Mouse (Mus musculus): ENCODE results near the gene Tnni3. TPM values are rescaled to one million over a fixed set of nuclear protein-coding genes. Genes with fewer than 3 reads are reported as not detected.

The Tnni3 gene
- polyA plus RNA-seq, 1 experiment from 2014 or later: 2.7 TPM

GRCm38 (mm10) chr7:4479674-4480073, 44.4 kb downstream of the Tnni3 start:
- Histone ChIP-seq H3K9me3 (no peaks in the 10 kb centered on the region), H3K27me3 (replicated peaks; ENCODE audit: low read depth, poor library complexity, severe bottlenecking) (peaks cover 25% of the 10 kb centered on the region), H3K4me3 (peak overlapping the region; percentile 71), H3K4me1 (peaks cover 24% of the 10 kb centered on the region), H3K27ac (replicated peaks) (no peak overlapping the region), H3K36me3 (replicated peaks) (peaks cover 41% of the 10 kb centered on the region)
- WGBS: 28% methylated on average over 6 of the region's 6 CpGs
- peak; percentile 54 for DNase-seq (ENCODE audit: low spot score)

- H3K27ac ChIP-seq (replicated peaks): peak overlapping the region; percentile 95
- WGBS: 4% methylated on average over 16 of the region's 16 CpGs
Observed at GRCm38 (mm10) chr7:4478796-4479291, 45.2 kb downstream of the Tnni3 start.

GRCm38 (mm10) chr7:4478021-4478795, 45.8 kb downstream of the Tnni3 start:
- Histone ChIP-seq H3K27ac (replicated peaks) (peak overlapping the region; percentile 95), H3K4me3 (peak overlapping the region; percentile 71), H3K27me3 (replicated peaks; ENCODE audit: low read depth, poor library complexity, severe bottlenecking) (peaks cover 40% of the 10 kb centered on the region), H3K9me3 (0 out of 2 replicates have a peak, but pooled peaks cover 2% of the 10 kb centered on the region), H3K36me3 (replicated peaks) (peaks cover 26% of the 10 kb centered on the region), H3K4me1 (peaks cover 26% of the 10 kb centered on the region)
- peak; percentile 91 for DNase-seq (ENCODE audit: low spot score)
- under 1% methylated on average over 39 of the region's 39 CpGs for whole genome bisulfite sequencing

More at GRCm38 (mm10) chr7:4478796-4479291, 45.2 kb downstream of the Tnni3 start:
- peak overlapping the region; percentile 71 for H3K4me3 ChIP-seq
- peaks cover 32% of the 10 kb centered on the region for H3K36me3 ChIP-seq (replicated peaks)
- peaks cover 26% of the 10 kb centered on the region for H3K4me1 ChIP-seq
- no peaks in the 10 kb centered on the region for H3K9me3 ChIP-seq
- DNase-seq (ENCODE audit: low spot score): no peak
- peaks cover 34% of the 10 kb centered on the region for H3K27me3 ChIP-seq (replicated peaks; ENCODE audit: low read depth, poor library complexity, severe bottlenecking)

- Histone ChIP-seq H3K27ac (replicated peaks) (no peak overlapping the region), H3K27me3 (replicated peaks; ENCODE audit: low read depth, poor library complexity, severe bottlenecking) (peaks cover 83% of the 10 kb centered on the region), H3K4me1 (peaks cover 33% of the 10 kb centered on the region), H3K36me3 (replicated peaks) (no peaks in the 10 kb centered on the region), H3K9me3 (0 out of 2 replicates have a peak, but pooled peaks cover 2% of the 10 kb centered on the region), H3K4me3 (peak overlapping the region; percentile 16; the same call in 1 of the 2 replicates)
- WGBS: 11% methylated on average over 19 of the region's 19 CpGs
- no peak for DNase-seq (ENCODE audit: low spot score)
Observed at GRCm38 (mm10) chr7:4473940-4474339, 50.1 kb downstream of the Tnni3 start.

- DNase-seq (ENCODE audit: low spot score): peak; percentile 87
- Histone ChIP-seq H3K4me3 (peak overlapping the region; percentile 52), H3K27me3 (replicated peaks; ENCODE audit: low read depth, poor library complexity, severe bottlenecking) (peaks cover 77% of the 10 kb centered on the region), H3K9me3 (0 out of 2 replicates have a peak, but pooled peaks cover 2% of the 10 kb centered on the region), H3K4me1 (peaks cover 17% of the 10 kb centered on the region), H3K27ac (replicated peaks) (no peak overlapping the region), H3K36me3 (replicated peaks) (no peaks in the 10 kb centered on the region)
- WGBS: 2% methylated on average over 24 of the region's 24 CpGs
Observed at GRCm38 (mm10) chr7:4471179-4471555, 52.9 kb downstream of the Tnni3 start.

GRCm38 (mm10) chr7:4470275-4471178, 53.5 kb downstream of the Tnni3 start:
- Histone ChIP-seq H3K4me3 (peak overlapping the region; percentile 52), H3K9me3 (0 out of 2 replicates have a peak, but pooled peaks cover 2% of the 10 kb centered on the region), H3K4me1 (peaks cover 17% of the 10 kb centered on the region), H3K27me3 (replicated peaks; ENCODE audit: low read depth, poor library complexity, severe bottlenecking) (peaks cover 70% of the 10 kb centered on the region), H3K27ac (replicated peaks) (no peak overlapping the region), H3K36me3 (replicated peaks) (no peaks in the 10 kb centered on the region)
- WGBS: 3% methylated on average over 35 of the region's 35 CpGs
- DNase-seq (ENCODE audit: low spot score): peak; percentile 78

Other genes starting within 250 kb of the Tnni3 start
- gene Ncr1, start 186.5 kb downstream of the Tnni3 start, polyA plus RNA-seq (2016; fragmentation: Nextera tagmentation; extraction: Ambion mirVana): not detected in 2 replicates
- 0.24 and 0.31 TPM in 2 replicates for gene Gp6, start 126.5 kb downstream of the Tnni3 start, polyA plus RNA-seq (2016; fragmentation: Nextera tagmentation; extraction: Ambion mirVana)
- gene Rdh13, start 78.6 kb downstream of the Tnni3 start, polyA plus RNA-seq (2016; fragmentation: Nextera tagmentation; extraction: Ambion mirVana): 35.5 and 36.9 TPM in 2 replicates
- 4.8 and 5.3 TPM in 2 replicates for gene Eps8l1, start 63.6 kb downstream of the Tnni3 start, polyA plus RNA-seq (2016; fragmentation: Nextera tagmentation; extraction: Ambion mirVana)
- 35.5 and 40.5 TPM in 2 replicates for gene Ppp1r12c, start 22.5 kb downstream of the Tnni3 start, polyA plus RNA-seq (2016; fragmentation: Nextera tagmentation; extraction: Ambion mirVana)
- gene Tnnt1, start 7.8 kb downstream of the Tnni3 start, polyA plus RNA-seq (2016; fragmentation: Nextera tagmentation; extraction: Ambion mirVana): 8.3 and 10.4 TPM in 2 replicates
- 1.9 and 3.0 TPM in 2 replicates for gene Dnaaf3, start 8.2 kb upstream of the Tnni3 start, polyA plus RNA-seq (2016; fragmentation: Nextera tagmentation; extraction: Ambion mirVana)
- 4.3 and 5.6 TPM in 2 replicates for gene Syt5, start 23.3 kb upstream of the Tnni3 start, polyA plus RNA-seq (2016; fragmentation: Nextera tagmentation; extraction: Ambion mirVana)
- not detected in 2 replicates for gene Ptprh, start 79.8 kb upstream of the Tnni3 start, polyA plus RNA-seq (2016; fragmentation: Nextera tagmentation; extraction: Ambion mirVana)
- gene Tmem86b, start 107.2 kb upstream of the Tnni3 start, polyA plus RNA-seq (2016; fragmentation: Nextera tagmentation; extraction: Ambion mirVana): 1.9 and 2.1 TPM in 2 replicates
- 9.3 and 11.0 TPM in 2 replicates for gene Ppp6r1, start 134.8 kb upstream of the Tnni3 start, polyA plus RNA-seq (2016; fragmentation: Nextera tagmentation; extraction: Ambion mirVana)
- gene Hspbp1, start 160.8 kb upstream of the Tnni3 start, polyA plus RNA-seq (2016; fragmentation: Nextera tagmentation; extraction: Ambion mirVana): 131 and 136 TPM in 2 replicates
- 2.0 and 2.2 TPM in 2 replicates for gene Brsk1, start 166.4 kb upstream of the Tnni3 start, polyA plus RNA-seq (2016; fragmentation: Nextera tagmentation; extraction: Ambion mirVana)
- 0.14 and 0.20 TPM in 2 replicates for gene Tmem150b, start 201.0 kb upstream of the Tnni3 start, polyA plus RNA-seq (2016; fragmentation: Nextera tagmentation; extraction: Ambion mirVana)
- 102 and 103 TPM in 2 replicates for gene Kmt5c, start 215.9 kb upstream of the Tnni3 start, polyA plus RNA-seq (2016; fragmentation: Nextera tagmentation; extraction: Ambion mirVana)
- 42.5 and 46.0 TPM in 2 replicates for gene Cox6b2, start 228.9 kb upstream of the Tnni3 start, polyA plus RNA-seq (2016; fragmentation: Nextera tagmentation; extraction: Ambion mirVana)
- gene Fam71e2, start 247.1 kb upstream of the Tnni3 start, polyA plus RNA-seq (2016; fragmentation: Nextera tagmentation; extraction: Ambion mirVana): not detected in 2 replicates

Measured in embryonic facial prominence, embryonic 10.5 days (tissue).